Mouse (Mus musculus): ENCODE results near the gene Cpne4.

The Cpne4 gene

DNA sequence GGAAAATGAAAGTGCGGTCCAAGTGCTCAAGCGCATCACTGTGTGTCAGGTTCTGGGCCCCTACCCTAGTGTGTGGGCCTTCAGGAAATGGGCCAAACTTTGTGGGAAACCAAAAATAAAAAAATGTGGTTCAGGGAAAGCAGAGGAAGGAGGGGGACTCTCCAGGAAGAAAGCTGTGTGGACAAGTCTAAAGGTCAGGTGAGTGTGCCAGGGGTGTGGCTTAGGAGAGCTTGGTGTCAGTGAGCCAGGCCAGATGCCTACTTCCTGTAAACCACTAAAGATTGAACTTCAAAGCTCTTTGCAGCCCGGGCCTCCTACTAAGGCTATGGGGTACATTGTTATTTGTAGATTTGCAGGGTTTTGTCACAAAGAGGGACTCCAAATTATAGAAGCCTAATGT, 327.1 kb downstream of the Cpne4 start:
- DNase-seq (ENCODE audit: low spot score): no peak

DNA sequence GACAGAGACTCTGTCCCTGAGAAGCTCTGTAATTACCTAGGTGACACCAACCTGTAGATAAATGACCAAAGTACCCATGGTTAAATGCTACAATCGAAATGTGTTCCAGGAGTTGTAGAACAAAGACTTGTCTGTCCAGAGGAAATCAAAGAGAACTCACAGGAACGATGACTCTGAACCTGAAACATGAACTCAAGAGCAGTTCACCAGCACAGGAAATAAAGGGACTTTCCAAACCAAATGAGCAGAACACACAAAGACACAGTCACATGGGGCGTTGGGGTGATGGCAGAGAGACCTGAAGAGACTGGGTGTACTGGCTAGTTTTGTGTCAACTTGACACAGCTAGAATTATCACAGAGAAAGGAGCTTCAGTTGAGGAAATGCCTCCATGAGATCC, 329.9 kb downstream of the Cpne4 start:
- DNase-seq (ENCODE audit: low spot score): no peak

DNA sequence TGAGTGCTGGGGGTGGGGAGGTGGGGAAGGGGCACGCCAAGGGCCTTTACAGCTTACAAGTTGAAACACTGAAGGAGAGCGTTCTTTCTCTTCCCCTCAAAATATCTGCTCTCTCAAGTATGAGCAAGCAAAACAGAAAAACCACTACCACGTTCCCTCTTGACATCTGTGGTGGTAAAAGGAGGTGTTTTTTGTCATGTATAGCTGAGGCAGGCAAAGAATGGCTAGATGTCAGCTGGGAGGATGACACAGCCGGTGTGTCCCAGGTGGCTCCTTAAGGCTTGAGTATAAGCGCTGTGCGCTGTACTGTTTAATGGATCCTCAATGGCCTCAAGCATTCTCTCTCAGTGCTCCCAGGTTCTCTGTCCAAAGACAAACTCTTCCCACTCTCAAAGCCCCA, 331.5 kb downstream of the Cpne4 start:
- no peak for DNase-seq (ENCODE audit: low spot score)

DNA sequence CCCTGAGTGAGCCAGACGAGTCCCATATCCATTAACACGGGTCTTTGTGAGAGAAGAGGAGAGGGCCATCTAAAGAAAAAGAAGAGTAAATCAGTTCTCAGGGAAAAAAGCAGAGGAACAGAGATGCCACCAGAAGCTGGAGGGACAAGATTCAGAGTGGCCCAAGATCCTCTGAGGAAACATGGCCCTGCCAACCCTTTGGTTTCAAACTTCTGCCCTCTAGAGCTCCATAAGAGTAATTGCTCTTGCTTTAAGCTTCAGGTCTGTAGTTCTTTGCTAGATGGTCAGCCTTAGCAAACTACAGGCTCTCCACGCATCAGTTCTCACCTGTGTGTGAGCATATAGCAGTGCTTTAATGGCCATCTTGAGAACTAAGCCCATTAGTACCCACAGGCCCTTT, 343.4 kb downstream of the Cpne4 start:
- DNase-seq (ENCODE audit: low spot score): no peak

DNA sequence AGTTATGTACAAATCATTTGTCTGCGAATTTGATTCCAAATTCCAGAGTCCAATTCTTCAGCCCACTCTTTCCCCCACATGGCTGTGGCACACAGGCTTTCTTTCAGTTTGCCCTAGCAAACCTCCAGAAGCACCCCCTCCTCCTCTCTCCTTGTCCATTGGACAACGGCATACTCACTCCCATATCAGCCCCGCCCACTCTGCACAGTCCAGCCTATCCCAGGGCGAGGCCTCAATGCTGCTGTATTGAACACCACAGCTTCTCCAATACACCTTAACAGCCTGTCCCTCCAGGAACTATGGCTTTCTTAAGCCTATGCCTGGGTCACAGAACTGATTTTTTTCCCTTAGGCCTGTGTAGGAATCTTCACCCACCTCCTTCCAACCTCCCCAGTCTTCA, 348.3 kb downstream of the Cpne4 start:
- peak; percentile 48 for DNase-seq (ENCODE audit: low spot score)

DNA sequence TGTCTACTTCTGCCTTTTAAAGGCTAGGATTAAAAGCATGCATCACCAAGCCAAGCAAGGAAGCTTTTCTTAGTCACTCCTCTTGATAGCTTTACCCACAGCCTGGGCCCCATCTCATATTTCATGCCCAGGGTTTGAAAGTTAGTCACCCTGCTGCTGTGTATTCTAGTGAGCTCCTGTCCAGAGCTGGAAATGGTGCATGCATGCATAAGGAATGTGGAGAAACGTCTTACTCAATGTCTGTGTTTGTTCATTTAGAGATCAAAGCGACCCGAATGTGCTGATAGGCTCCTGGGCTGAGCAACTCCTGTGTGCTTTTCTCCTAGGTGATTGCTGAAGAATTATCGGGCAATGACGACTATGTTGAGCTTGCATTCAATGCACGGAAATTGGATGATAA, 354.0 kb downstream of the Cpne4 start:
- no peak for DNase-seq (ENCODE audit: low spot score)

DNA sequence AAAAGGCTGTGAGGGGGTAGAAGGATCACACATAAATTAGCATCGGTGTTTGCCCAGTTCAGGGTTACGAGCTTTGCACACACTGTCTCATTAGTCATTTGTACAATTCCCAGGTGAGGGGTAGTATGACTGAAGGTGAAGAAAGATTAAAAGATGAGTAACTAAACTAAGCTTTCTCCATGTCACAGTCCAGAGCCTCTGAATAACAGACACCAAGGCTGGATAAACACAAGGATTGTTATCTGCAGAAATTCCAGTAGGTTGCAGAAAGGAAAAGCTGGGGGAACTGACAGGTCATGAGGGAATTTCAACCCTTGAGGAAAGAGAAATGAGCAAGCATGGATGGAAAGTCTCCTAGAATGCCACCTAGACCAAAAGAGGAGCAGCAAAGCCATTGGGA, 354.7 kb downstream of the Cpne4 start:
- DNase-seq (ENCODE audit: low spot score): no peak

DNA sequence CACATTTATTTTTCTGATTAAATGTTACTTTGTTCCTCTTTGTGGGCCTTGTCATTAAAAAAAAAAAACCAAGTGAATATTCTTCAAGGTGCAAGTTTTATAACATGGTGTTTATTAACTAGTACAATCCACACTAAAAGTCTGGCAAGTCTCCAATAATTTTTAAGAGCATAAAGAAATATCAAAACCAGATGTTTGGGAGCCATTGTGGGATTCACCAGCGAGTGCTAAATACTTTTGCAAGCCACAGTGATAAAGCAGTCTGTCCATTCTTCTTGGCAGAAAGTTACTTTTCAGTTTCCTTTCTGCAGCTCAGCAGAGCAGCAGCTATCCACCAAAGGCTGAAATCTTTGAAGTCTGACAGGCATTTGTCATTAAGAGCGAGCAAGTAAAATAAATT, 365.6 kb downstream of the Cpne4 start:
- DNase-seq (ENCODE audit: low spot score): no peak

DNA sequence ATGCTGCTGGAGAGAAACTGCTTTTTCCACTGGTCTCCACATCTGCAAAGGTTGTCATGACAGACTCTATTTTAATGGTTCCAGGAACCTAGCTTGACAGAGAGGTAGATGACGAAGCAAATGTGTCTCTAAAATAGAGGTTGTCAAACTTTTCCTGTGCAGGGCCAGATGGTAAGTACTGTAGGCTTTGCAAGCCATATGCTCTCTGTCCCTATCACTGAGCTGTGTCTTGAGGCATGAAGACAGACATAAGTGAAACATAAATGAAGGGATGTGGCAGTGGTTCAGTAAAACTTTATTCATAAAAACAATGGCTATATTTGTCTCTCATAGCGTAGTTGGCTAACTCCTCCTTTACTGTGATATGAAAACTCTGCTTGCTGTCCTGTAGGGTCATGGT, 366.2 kb downstream of the Cpne4 start:
- no peak for DNase-seq (ENCODE audit: low spot score)

DNA sequence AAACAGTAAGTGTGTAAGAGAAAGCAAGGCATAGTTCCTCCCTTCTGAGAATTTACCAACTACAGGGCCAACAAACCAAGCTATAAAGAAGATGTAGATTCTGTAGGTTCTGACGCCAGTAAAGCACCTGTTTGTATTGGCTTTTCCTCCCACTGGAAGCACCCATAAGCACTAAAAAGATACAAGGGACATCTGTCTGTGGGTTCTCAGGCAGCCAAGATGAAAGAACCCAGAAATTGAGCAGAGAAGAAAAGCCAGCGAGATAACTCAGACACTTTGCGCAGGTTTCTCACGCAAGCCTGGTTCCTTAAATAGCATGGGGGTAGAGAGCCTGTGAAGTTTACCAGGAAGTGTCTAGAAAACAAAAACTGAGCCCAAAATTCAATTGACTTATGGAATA, 374.1 kb downstream of the Cpne4 start:
- DNase-seq (ENCODE audit: low spot score): no peak

DNA sequence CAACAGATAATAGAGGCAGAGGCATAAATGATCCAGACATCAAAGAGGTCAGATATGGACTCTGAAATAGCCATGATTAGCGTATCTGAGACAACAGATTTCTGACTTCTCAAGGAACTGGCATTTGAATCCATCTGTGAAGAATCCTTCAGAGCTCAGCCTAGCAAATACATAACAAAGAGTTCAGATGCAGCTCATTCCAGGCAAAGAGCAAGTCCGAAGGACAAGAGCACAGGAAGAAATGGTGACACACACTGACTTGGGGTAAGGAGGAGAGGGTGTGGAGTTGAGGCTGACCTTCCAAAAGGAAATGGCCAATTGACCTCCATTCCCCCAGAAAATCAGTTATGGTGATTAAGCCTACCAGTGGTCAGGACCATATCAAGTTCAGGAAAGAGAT, 375.0 kb downstream of the Cpne4 start:
- DNase-seq (ENCODE audit: low spot score): no peak

DNA sequence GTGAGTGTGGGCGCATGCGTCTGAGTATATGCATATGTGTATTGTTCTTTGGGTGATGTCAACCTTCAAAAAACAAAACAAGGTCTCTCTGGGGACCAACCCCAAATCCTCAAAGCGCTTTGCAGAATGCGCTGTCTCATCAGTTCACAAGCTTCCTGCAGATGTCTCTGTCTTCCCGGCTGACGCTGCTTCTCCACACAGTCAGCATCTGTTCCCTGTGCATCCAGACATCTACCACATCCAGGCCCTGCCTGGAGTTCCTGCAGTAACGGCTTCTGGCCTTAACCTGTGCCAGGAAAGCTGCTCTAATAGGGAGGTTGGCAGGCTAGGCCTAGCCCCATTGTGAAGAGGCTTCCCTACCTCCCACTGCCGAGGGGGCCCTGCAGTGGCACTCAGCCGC, 381.7 kb downstream of the Cpne4 start:
- DNase-seq (ENCODE audit: low spot score): no peak

DNA sequence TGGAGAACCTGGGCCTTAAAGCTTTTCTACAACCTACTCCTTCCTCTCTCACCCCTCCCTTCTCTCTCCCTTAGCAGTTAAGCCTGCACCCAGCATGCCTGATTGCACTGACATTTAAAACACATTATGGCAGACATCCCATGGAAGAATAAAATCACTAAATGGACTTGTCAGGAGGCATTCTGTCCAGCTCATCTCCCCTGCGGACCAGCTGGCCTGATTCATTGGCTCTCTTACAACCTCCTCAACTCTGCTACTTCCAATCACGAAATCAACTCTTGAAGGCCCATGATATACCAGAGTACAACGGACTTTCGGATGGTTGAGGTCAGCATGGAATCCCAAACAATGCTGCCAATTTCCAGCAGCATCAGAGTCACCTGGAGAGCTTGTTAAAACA, 393.3 kb downstream of the Cpne4 start:
- DNase-seq (ENCODE audit: low spot score): no peak

DNA sequence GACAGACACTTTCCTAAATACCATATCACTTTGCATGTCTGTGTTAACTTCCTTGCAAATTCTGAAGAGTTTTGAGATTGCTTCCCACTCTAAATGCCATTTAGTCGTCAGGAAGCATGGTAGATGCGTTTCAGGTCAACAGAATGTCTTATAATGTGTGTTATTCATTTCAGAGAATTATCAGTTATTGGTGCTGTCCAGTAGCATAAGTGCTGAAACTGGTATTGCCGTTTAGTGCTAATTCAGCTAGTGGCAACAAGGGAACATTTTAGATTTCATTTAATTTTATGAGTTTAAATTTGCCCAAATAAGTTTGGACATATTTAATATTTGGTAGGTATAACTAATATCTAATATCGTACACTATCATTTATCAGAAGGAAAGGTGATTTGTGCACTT, 403.5 kb downstream of the Cpne4 start:
- no peak for DNase-seq (ENCODE audit: low spot score)

DNA sequence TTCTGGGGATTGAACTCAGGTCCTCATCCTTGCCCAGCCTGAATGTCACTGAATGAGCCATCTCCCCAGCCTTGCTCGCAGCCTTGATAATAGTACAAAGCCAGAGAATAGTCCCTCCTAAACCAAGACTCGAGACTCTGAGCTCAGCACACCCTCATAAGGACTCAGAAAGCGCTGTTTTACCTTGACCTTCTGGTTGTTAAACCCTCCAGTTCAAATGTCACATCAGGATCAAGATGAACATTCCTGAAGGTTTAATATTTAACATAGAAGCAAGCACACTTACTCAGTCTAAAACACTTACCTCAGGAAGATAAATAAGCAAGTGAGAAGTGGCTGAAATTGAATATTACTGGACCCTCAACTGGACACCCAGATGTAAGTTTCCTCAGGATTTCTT, 405.1 kb downstream of the Cpne4 start:
- DNase-seq (ENCODE audit: low spot score): no peak

DNA sequence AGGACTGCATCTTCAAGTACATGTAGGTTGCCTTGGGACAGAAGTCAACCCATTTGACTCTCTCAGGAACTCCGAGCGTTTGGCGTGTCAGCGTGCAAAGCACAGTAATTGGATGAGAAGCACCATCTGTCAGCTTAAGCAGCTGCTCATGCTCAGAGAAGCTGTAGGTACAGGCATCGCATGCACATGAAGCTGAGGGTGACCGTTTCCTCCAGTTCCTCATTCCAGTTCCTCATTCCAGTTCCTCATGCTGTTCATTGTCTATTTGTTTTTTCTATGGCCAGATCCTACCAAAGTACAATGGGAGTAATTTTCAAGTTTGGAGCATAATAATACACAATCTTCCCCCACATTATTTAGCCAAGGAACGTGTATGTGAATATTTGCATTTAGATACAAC, 425.7 kb downstream of the Cpne4 start:
- no peak for DNase-seq (ENCODE audit: low spot score)

DNA sequence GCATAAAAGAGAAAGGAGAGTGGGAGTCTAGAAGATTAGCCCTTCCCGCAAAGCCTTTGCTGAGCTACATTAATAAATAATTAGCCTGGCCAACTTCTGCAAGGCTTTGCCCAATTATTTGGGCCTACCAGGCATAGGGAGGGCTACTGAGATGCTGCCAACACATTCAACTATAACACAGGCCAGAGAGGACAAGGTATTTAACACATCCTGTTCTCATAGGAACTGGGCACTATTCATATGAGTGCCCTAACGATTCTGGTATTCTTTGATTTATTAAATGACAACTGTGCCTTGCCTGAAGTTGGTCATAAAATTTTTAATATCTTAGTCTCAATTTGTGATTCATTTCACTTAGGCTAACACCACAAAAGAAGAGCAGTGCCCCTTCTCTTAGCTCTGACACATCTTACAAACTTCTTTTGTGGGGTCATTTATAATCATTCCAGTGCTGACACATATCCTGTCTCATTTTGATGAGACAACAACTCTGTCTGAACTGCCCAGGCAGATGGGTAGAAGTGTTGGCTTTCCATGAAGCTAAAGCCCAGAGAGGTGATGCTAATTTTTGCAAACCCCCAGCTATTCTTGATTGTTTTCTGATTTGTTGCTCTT, 435.0 kb downstream of the Cpne4 start:
- no peak for DNase-seq (ENCODE audit: low spot score)

DNA sequence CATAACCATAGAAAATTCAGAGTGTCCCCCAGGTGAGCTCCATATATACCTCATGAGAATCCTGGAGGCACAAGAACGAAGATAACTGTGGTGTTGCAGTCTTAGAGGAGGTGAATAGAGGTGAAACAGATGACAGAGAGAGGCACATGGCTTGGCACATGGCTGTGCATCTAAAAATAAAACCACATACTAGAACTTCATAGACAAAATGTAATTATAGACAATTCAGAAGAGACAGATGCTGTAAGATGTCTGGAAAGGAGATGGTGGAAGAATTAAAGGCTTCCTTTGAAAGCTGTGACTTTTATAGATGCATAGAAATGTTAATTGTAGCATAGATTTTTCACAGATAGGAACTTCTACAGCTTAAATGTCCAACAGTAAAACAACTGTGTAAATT, 451.1 kb downstream of the Cpne4 start:
- no peak for DNase-seq (ENCODE audit: low spot score)

DNA sequence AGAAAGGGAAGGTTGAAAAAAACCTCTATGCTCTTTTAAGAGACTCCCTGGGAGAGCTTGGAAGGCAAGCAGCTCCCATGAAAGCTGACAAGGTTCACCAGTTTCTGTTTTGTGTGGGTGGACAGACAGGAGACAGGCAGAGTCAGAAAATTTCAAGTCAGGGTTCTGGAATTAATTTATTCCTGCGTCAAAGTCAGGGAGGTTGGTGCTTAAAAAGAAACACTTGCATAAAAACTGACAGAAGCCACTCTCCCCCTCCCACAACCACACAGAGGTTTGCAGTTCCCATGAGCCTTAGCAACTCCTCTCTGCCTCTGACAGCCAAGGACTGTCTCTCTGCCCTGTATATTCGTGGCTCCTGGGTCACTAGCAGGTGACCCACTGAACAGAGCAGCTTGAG, 463.6 kb downstream of the Cpne4 start:
- DNase-seq (ENCODE audit: low spot score): no peak

DNA sequence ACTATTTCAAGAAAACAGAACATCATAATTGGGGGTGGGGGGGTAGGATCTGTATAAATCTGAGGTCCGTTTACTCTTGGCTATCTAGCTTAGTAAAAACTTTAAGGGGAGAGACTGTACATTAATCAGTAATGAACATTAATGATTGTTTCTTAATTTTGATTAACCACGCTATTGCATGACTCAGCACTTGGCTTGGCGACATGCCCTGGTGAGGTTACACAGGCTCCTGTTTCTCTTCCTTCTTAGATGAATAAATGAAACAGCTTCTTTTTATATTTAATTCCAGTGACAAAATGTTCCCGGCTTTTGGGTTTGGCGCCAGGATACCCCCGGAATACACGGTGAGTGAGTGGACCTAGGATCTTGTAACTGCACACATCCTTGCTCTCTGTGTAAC, 471.1 kb downstream of the Cpne4 start:
- DNase-seq (ENCODE audit: low spot score): no peak

DNA sequence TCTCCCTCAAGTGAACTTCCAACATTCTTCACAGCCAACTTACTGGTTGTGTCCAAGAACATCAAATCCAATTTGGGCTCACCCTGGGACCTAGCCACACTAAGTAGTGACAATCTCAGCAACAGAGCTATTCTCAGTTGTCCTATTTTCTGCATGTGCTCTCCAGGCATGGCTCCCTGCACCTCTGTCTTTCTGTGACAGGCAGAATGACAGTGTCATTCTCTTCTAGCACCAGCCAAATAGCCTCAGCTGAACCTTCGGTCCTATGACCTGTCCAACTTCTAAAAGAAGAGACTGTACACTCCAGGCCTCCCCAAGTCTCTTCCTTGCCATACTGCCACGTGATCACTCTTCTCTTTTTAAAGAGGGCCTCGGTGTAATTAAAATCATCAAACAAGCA, 481.2 kb downstream of the Cpne4 start:
- no peak for DNase-seq (ENCODE audit: low spot score)

DNA sequence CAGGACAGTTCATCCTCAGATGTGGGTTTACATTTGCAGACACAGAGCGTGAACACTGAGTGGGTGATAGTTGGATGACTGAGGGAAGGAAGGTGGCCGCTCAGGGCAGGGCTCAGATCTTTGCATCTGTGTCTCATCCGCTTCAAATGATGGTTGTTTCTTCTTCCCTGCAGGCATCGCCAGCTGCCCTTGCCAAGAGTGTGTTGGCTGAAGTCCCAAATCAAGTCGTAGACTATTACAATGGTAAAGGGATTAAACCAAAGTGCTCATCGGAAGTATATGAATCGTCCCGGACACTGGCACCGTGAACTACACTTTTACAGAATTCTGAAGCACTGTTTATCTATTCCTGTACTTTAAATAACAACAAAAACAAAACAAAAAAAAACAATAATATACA, 485.5 kb downstream of the Cpne4 start:
- DNase-seq (ENCODE audit: low spot score): no peak

DNA sequence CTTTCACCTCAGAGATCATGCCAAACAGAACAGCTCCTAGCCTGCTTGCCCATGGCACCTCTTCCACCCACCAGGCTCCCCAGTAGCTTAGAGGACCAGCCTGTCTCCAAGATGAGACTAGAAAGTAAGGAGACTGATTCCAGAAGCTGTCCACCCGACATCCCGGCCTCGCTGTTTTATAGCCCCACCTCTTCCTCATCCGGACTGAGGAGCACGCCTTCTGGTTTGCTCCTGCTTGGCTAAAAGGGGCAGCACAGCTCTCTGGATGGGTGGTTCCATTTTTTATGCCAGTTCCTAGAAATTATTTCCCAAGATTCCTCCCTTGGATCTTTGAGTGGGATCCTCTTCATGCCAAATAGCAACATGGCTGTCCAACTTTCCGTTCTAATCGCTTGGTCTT, 486.6 kb downstream of the Cpne4 start:
- no peak for DNase-seq (ENCODE audit: low spot score)

DNA sequence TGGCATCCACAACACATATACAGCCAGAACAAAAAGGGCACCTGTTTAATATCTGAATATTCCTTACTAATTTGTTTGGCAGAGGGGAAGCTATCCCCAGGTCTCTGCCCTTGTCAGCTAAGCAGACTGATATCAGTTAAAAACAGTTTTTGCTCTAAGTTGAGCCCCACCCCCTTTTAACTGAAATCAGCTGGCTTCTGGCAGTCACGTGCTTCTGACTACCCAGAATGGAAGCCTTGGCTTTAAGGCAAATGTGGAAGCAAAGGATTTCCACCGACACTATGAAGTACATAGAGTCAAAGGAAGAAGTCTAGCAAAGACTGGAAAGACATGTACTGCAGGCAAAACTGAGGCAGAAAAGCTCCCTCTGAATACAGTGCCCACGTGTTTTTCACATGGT, 490.8 kb downstream of the Cpne4 start:
- no peak for DNase-seq (ENCODE audit: low spot score)

DNA sequence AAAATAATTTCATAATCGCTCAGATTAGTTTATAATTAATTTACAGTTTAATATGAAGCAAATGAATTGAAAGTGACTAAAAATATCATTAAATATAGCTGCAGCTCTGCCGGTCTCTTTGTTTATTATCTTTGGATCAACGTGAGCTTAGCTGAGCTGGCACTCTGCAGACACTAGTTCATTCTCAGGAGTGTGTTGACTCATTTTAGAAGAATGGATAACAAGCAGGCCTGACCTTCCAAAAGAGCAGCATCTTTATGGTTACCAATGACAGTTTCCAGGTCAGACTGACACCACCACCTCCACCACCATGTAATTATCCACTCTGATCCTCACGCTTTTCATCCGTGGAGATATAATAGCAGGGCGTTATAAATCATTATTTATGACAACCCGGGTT, 498.9 kb downstream of the Cpne4 start:
- no peak for DNase-seq (ENCODE audit: low spot score)

All from testis, postnatal 14 days (tissue).